Mouse (Mus musculus): ENCODE results near the gene Dlg4.
A peak's percentile ranks its signal among the peaks of the same experiment; 100 is the strongest.
"Not testable (repeated sequence)": the region's sequence is repeated elsewhere in the genome, so short reads cannot be mapped to it uniquely, and the experiment has no call there.

The Dlg4 gene

GRCm38 (mm10) chr11:70049366-70049765 lies 32.6 kb downstream of the Dlg4 start:
- no peak for DNase-seq (ENCODE audit: low read depth, low spot score)

- no peak for DNase-seq (ENCODE audit: low read depth, low spot score)
Observed at GRCm38 (mm10) chr11:70049816-70050215, 33.1 kb downstream of the Dlg4 start.

GRCm38 (mm10) chr11:70053156-70053555 lies 36.4 kb downstream of the Dlg4 start:
- no peak for DNase-seq (ENCODE audit: low read depth, low spot score)

GRCm38 (mm10) chr11:70053898-70054570 lies 37.3 kb downstream of the Dlg4 start, which contains the start of gene Asgr1:
Gene Asgr1 (plus strand): TSS chr11:70054085.
- no peak for DNase-seq (ENCODE audit: low read depth, low spot score)

DNA sequence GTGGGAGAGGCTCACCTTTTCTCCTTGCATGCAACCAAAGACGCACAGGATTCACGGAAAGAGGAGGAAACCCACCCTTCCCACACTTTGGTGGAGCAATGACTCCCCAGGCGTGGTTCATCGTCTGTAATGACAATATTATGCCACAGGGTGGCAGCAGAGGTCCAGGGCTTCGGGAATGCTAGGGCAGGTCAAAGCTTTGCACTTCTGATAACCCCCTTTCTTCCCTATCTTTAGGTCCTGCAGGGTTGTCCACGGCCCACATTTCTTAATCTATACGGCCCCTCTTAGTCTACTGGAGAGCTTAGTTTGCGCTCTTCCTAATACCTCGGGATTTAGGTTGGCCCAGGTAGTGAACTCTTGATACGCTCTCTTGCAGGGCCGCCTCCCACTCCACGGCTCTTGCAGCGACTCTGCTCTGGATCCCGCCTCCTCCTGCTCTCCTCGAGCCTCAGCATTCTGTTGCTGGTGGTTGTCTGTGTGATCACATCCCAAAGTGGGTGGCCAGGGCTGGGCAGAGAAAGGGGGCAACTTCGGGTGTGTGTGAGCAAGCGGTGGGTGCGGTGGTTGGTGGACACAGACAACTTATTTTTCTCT lies 39.0 kb downstream of the Dlg4 start:
- DNase-seq (ENCODE audit: low read depth, low spot score) = no peak

- DNase-seq (ENCODE audit: low read depth, low spot score) = no peak
Observed at GRCm38 (mm10) chr11:70057805-70058204, 41.1 kb downstream of the Dlg4 start.

DNA sequence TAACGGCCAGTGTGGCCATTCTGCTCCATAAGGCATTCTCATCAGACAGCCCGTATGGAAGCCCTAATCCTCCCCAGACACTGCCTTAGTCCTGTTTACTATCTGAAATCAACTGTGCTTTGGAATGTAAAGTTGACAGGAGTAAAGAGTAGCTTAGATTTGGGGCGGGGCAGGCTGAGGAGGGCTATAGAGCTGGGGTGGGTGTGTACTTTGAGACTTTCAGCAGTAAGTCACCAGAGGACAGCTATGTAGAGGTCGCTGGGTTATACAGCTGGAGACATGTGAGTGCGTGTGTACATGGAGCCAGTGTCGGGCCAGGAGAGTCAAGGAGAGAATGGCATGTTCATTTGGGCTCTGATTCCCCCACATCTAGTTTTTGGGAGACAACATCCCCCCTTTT lies 43.2 kb downstream of the Dlg4 start:
- no peak for DNase-seq (ENCODE audit: low read depth, low spot score)

DNA sequence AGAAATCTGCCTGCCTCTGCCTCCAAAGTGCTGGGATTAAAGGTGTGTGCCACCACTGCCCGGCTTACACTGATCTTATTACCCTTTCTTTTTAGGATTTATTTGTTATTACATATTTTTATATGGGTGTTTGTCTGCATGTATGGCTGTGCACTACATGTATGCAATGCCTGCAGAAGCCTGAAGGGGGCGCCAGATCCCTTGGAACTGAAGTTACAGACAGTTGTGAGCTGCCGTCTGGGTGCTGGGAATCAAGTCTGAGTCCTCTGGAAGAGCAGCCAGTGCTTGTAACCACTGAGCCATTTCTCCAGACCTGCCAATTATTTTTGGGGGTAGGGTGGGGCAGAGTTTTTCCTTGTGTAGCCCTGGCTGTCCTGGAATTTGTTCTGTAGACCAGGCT lies 46.3 kb downstream of the Dlg4 start:
- DNase-seq (ENCODE audit: low read depth, low spot score) = no peak

GRCm38 (mm10) chr11:70066701-70067100 lies 50.0 kb downstream of the Dlg4 start:
- no peak for DNase-seq (ENCODE audit: low read depth, low spot score)

- DNase-seq (ENCODE audit: low read depth, low spot score) = no peak
Observed at GRCm38 (mm10) chr11:70068245-70068644, 51.5 kb downstream of the Dlg4 start.

- DNase-seq (ENCODE audit: low read depth, low spot score) = no peak
Observed at GRCm38 (mm10) chr11:70070057-70070456, 53.3 kb downstream of the Dlg4 start.

DNA sequence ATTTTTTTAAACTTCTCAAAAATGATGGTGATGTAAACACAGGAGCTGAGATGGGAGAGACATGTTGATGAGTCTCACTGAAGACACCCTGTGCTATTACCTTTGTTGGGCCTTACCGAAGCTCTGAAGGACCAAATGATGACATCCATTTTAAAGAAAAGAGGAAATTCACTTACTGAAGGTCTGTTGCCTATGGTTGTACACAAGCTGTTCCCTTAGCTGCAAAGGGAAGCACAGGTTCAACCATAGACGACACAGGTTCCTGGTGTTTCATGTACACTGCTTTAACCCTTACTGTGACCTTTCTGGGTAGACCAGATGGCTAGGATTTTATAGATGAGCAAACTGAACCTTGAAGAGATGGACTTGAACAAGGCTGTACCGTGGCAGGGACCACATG lies 53.9 kb downstream of the Dlg4 start:
- DNase-seq (ENCODE audit: low read depth, low spot score) = not testable (repeated sequence)

- peak; percentile 62 for DNase-seq (ENCODE audit: low read depth, low spot score)
Observed at GRCm38 (mm10) chr11:70074379-70075071, 57.8 kb downstream of the Dlg4 start.

DNA sequence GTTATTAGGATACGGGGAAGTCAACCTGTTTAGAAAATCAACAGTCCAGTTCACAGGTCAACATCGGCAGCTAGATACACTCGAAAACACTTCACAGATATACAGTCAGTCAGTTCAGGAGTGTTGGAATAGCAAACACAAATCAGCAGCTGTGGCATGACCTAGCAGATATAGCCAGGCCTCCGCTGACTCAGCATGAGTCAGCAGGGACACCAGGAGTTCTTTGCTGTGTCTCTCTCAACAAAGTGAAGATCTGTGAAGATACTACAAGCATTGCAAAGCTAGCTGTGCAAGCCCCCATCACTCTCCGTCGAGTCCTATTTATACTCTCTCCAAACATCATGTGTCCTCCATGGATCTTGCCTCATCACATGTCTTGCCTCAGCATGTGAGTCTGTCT lies 58.8 kb downstream of the Dlg4 start:
- no peak for DNase-seq (ENCODE audit: low read depth, low spot score)

- DNase-seq (ENCODE audit: low read depth, low spot score) = no peak
Observed at GRCm38 (mm10) chr11:70077441-70077840, 60.7 kb downstream of the Dlg4 start.

DNA sequence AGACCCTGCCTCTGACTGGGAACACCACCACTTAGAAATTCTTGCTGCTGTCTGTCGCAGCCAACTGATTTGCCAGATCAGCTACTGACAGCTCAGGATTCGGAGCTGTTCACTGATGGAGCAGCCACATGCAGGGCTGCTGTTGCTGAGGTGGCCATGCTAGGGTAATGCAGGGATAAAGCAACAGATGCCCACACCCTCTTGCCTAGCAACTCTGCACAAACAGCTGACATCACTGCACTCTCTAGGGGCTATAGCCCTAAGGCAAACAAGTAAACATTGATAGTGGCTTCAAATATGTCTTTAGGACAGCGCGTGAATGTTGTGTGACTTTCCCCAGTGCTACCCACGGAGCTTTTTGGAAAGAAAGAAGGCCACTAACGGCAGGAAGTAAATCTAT lies 62.4 kb downstream of the Dlg4 start:
- DNase-seq (ENCODE audit: low read depth, low spot score) = no peak

GRCm38 (mm10) chr11:70079928-70080327 lies 63.2 kb downstream of the Dlg4 start:
- DNase-seq (ENCODE audit: low read depth, low spot score) = peak; percentile 30

GRCm38 (mm10) chr11:70080803-70081590 lies 64.3 kb downstream of the Dlg4 start:
- no peak for DNase-seq (ENCODE audit: low read depth, low spot score)

- peak; percentile 51 for DNase-seq (ENCODE audit: low read depth, low spot score)
Observed at GRCm38 (mm10) chr11:70084563-70084962, 67.8 kb downstream of the Dlg4 start.

DNA sequence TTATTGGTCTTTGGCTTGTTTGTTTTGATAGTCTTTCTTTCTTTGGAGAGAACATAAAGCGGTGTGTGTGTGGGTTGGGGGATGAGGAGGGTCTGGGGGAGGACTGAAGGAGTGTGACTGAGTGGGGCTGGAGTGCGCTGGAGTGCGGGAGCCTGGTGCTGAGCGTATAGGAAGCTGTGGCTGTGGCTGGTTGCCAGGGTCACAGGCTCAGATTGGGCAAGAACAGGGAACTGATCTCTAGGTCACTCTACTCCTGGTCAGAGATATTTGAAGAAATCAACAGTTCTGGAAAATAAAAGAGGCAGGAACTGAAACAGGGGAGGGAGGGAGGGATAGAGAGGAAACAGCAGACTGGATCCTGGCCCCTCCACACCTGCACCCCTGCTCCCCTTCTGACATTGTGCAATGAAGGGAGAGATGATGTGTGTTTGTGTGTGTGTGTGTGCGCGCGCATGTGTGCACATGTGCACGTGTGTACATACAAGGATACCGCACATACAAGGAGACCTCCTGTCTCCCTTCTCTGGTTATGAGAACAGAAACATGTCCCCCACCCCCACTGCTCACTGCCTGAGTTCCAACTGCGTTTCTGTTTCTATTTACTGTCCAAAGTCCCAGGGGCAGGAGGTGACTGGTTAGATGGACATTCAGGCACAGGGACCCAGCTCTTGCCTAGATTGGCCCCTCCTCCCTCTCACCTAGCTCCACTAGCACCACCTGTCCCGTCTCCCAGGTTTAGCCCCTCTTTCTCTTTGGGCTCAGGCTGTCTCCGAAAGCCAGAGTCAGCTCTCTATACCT lies 75.4 kb downstream of the Dlg4 start, which contains the start of gene Asgr2:
TSS of gene Asgr2 (plus strand) at position 659 of the 798 bp plus-strand sequence.
- DNase-seq (ENCODE audit: low read depth, low spot score) = peak; percentile 35
